Mouse (Mus musculus) left cerebral cortex, adult 2 months (tissue): ENCODE data around the gene Lrrc56. TPM values are rescaled to one million over a fixed set of nuclear protein-coding genes. Genes with fewer than 3 reads are reported as not detected.

Experiments used
- DNase-seq, 2 experiments: peaks; one replicate each; pipeline ENCODE4 v3.0.0; 2021 to 2022; ENCODE audit warnings: low spot score in 2 of 2, mixed read lengths in 1 of 2; ENCODE audit errors: extremely low spot score in 1 of 2
- H3K27ac ChIP-seq: fragments of 200-600 bp; 2 replicates; pipeline ENCODE4 v1.8.1; 2022
- H3K4me3 ChIP-seq: fragments of 200-600 bp; 2 replicates; pipeline ENCODE4 v1.8.1; 2022
- CTCF ChIP-seq: fragments of 200-600 bp; IDR thresholded peaks from 2 replicates; pipeline ENCODE4 v1.8.1; 2022; ENCODE audit warnings: antibody characterized with exemption, mild to moderate bottlenecking, moderate library complexity
- intact Hi-C: fragments of 180-260 bp; cut with DNase I; formaldehyde crosslinking; loops from one replicate; pipeline ENCODE4 v1.15.1; 2025
- total RNA-seq, 2 experiments: library from RNA; stranded (reverse); gene quantifications; 2 replicates each; pipeline ENCODE4 v1.2.3; 2021

The Lrrc56 gene
- total RNA-seq, 2 experiments from 2014 or later: 3.9 to 5.0 TPM

GRCm38 (mm10) chr7:141193348-141193856 is 555 bp upstream of the Lrrc56 start:
- H3K27ac ChIP-seq: peak overlapping the region; percentile 89
- H3K4me3 ChIP-seq: peak overlapping the region; percentile 87
- no peak for TF ChIP-seq CTCF
- intact Hi-C loops: no loop called here
- DNase-seq: no peak

DNA sequence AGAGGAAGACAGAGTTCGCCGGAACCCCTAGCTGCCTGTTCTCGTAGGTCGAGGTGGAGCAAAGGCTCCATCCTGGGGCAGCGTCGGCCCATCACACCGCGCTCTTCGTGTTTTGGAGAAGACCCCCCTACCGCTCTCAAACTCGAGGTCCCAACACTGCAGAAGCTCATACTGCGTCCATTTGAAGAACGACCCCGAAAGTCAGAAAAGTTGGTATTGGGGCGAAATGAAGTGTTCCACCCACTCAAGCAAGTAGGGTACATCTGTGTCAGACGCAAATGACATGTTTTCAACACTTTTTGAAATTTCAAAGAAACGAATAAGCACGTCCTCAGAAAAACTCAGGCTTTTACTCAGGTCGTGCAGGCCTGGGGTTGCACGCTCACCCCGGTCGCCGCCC is 452 bp downstream of the Lrrc56 start:
- H3K4me3 ChIP-seq: peak overlapping the region; percentile 82
- peak overlapping the region; percentile 80 for H3K27ac ChIP-seq
- intact Hi-C loops: loop anchor here (2.0 kb wide), 1 partner anchor 26 kb away; no protein-coding TSS in a partner anchor
- TF ChIP-seq CTCF: no peak
- DNase-seq: no peak

DNA sequence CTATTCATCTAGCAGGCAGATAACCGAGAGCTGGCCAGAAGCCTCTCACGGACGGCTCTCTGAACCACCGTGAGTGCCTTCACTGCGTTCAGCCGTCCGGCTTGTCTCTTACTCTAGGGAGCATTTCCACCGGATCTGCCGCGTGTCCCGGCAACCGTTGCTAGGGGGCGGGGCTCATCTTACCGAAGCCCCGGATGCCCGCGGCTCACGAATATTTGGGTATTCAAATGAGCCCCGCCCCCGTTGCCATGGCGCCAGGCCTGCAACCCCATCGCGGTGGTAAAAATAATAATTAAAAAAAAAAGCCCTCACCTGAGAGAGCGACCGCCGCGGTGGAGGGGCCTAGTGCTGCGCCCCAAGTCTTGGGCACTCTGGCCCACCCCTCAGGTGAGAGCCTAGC is 873 bp downstream of the Lrrc56 start:
- peak; percentile 80 to 85 for DNase-seq
- Histone ChIP-seq H3K4me3 (peak overlapping the region; percentile 82), H3K27ac (peak overlapping the region; percentile 80)
- intact Hi-C loops: loop anchor here (2.0 kb wide), 1 partner anchor 26 kb away; no protein-coding TSS in a partner anchor
- TF ChIP-seq CTCF: no peak

- Histone ChIP-seq H3K27ac (no peak overlapping the region), H3K4me3 (no peak overlapping the region)
- intact Hi-C loops: loop anchor here (2.0 kb wide), 1 partner anchor 25 kb away; no protein-coding TSS in a partner anchor
- no peak for TF ChIP-seq CTCF
- no peak for DNase-seq
Observed at GRCm38 (mm10) chr7:141195754-141196153, 1.8 kb downstream of the Lrrc56 start.

DNA sequence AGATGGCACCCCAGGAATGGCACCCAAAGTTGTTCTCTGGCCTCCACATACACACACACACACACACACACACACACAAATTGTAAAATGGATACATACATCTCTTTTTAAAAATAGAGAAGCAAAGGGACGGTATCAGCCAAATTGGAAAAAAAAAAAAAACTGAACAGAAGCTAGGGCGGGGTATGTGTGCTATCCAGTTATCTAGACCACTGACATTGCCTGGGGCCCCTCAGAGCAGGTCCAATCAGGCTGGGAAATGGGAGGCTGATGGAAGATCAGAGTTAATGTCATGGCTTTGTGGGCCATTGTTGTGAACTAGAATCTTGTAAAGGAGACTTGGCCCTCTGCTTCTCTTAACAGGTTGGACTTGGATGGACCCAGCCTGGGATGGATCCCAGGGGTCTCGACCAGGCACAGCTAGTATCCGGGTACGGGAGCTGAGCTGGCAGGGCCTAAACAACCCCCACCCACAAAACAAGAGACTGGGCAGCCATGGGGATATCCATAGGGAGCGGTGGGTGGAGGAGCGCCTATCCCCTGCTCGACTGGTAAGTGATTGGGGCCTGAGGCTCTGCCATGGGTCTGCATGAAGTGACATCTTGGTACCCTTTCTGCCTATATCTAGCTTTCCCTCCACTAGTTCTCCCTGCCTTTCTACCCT is 2.8 kb downstream of the Lrrc56 start:
- H3K27ac ChIP-seq: no peak overlapping the region
- TF ChIP-seq CTCF: no peak
- intact Hi-C loops: no loop called here
- no peak overlapping the region for H3K4me3 ChIP-seq
- no peak for DNase-seq

DNA sequence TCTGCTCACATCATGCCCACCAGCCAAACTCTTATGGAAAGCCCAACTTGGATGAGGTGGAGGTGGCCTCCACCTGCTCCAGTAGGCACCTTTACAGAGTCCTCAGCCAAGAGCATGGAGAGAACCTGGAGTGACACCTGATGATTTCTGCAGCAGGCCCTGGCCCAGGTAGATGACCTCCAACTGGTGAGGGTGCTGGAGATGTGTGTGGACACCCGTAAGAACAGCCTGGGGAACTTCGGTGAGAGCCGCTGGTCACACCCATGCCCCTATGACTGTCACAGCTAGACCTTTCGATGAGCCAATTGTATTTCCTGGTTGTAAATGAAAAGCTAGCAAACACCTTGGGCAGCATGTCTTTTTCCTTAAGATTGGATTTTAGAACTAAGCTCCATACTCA is 4.2 kb downstream of the Lrrc56 start:
- Histone ChIP-seq H3K4me3 (no peak overlapping the region), H3K27ac (no peak overlapping the region)
- DNase-seq: no peak
- intact Hi-C loops: no loop called here
- no peak for TF ChIP-seq CTCF

DNA sequence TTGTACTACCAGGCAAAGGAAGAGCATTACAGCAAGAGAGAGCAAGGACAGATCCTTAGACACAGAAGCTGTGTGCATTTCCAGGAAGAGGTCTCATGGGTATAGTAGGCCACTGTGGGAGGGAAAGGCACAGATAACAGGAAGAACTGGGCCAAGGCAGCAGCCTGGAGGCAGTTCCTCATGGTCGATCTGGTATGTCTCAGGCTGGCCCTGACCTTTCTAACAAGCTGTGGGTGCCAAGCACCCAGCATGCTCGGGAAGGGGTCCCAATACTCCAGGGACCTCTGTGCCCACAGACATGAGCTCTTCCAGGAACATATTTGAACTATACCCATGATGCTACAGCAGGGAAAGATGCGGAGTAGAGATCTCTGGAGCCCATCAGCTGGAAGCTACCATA is 10.6 kb downstream of the Lrrc56 start:
- H3K27ac ChIP-seq: no peak overlapping the region
- H3K4me3 ChIP-seq: no peak overlapping the region
- TF ChIP-seq CTCF: no peak
- intact Hi-C loops: no loop called here
- no peak for DNase-seq

DNA sequence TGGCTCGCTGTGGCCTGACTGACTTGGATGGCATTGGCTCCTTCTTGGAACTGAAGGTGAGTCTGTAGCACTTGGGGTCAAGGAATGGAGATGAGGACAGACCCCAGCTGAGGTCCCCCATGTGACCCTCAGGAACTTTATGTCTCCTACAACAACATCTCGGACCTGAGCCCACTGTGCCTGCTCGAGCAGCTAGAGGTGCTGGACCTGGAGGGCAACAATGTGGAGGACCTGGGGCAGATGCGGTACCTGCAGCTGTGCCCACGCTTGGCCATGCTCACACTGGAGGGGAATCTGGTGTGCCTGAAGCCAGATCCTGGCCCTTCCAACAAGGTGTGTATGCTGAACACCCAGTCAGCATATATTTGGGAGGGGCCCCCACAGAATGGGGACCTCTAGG is 11.5 kb downstream of the Lrrc56 start:
- no peak overlapping the region for H3K27ac ChIP-seq
- intact Hi-C loops: no loop called here
- no peak for DNase-seq
- H3K4me3 ChIP-seq: no peak overlapping the region
- TF ChIP-seq CTCF: no peak

DNA sequence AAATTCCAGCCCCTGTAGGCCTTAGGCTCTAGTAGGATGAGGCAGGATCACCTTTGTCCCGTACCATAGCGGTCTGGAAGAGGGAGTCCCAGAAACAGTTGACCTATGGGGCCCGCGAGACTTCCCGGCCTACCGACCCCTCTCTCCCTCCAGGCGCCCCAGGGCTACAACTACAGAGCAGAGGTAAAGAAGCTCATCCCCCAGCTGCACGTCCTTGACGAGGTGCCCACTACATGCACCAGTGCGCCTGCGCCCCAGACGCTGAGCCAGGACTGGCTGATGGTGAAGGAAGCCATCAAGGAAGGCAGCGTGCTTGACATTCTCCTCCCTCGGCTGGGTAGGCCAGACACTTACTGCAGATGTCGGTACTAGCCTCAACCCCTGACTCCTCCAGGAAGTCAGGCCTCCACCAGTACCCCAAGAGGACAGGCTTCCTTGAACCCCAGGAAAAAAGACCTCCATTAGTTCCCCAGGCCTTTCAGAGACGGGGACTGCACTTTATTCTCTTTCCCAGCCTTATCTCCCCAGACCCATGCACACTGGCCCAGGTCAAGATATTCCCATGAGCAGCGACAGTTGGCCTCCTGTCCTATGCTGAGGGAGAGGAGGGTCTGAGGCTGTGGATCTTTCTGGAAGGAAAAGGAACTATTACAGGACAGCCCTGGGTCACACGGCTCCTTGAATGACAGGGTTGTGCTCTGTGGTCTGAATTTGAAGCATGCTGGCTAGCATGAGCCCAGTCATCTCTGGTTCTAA is 12.4 kb downstream of the Lrrc56 start:
- H3K4me3 ChIP-seq: no peak overlapping the region
- intact Hi-C loops: no loop called here
- TF ChIP-seq CTCF: no peak
- H3K27ac ChIP-seq: no peak overlapping the region
- DNase-seq: no peak

GRCm38 (mm10) chr7:141209526-141209925 is 15.6 kb downstream of the Lrrc56 start:
- intact Hi-C loops: no loop called here
- no peak for TF ChIP-seq CTCF
- no peak overlapping the region for H3K27ac ChIP-seq
- H3K4me3 ChIP-seq: no peak overlapping the region
- no peak for DNase-seq

GRCm38 (mm10) chr7:141210137-141210536 is 16.2 kb downstream of the Lrrc56 start:
- no peak for DNase-seq
- intact Hi-C loops: no loop called here
- Histone ChIP-seq H3K4me3 (no peak overlapping the region), H3K27ac (no peak overlapping the region)
- no peak for TF ChIP-seq CTCF

GRCm38 (mm10) chr7:141210606-141211131 is 16.7 kb downstream of the Lrrc56 start:
- no peak overlapping the region for H3K27ac ChIP-seq
- intact Hi-C loops: no loop called here
- no peak overlapping the region for H3K4me3 ChIP-seq
- no peak for DNase-seq
- TF ChIP-seq CTCF: no peak
